Mouse (Mus musculus) forebrain, embryonic 11.5 days (tissue): Measurements from ENCODE around the gene Hrh3. TPM values are rescaled to one million over a fixed set of nuclear protein-coding genes. Genes with fewer than 3 reads are reported as not detected.

ENCODE experiments used
- ATAC-seq: fragments of 200-750 bp; cut with Nextera tagmentation; replicated peaks from 2 replicates; pipeline ENCODE4 v1.8.0; 2017; ENCODE audit warnings: moderate TSS enrichment; ENCODE audit not compliant: low FRiP score
- DNase-seq: peaks from one replicate; pipeline ENCODE4 v3.0.0-alpha.2; 2017; ENCODE audit warnings: low spot score
- H3K27ac ChIP-seq: fragments of 300-500 bp; sonication (generic); 2 replicates; pipeline ENCODE4 v1.5.1; 2014; ENCODE audit warnings: low read depth, low read length
- H3K27me3 ChIP-seq: fragments of 300-500 bp; sonication (generic); 2 replicates; pipeline ENCODE4 v1.6.1; 2014; ENCODE audit warnings: mild to moderate bottlenecking, low read length, mixed read lengths; ENCODE audit not compliant: control insufficient read depth, insufficient read depth
- H3K36me3 ChIP-seq: fragments of 300-500 bp; sonication (generic); 2 replicates; pipeline ENCODE4 v1.6.1; 2014; ENCODE audit warnings: mild to moderate bottlenecking, low read length, moderate library complexity, mixed read lengths; ENCODE audit not compliant: control insufficient read depth, insufficient read depth
- H3K4me1 ChIP-seq: fragments of 300-500 bp; sonication (generic); replicated peaks from 2 replicates; pipeline ENCODE4 v1.6.1; 2014; ENCODE audit warnings: low read length, mixed read lengths; ENCODE audit not compliant: control insufficient read depth, insufficient read depth
- H3K4me2 ChIP-seq: fragments of 300-500 bp; sonication (generic); 2 replicates; pipeline ENCODE4 v1.6.1; 2014; ENCODE audit warnings: low read depth, mild to moderate bottlenecking, low read length, moderate library complexity, mixed read lengths; ENCODE audit not compliant: severe bottlenecking
- H3K4me3 ChIP-seq: fragments of 300-500 bp; sonication (generic); 2 replicates; pipeline ENCODE4 v1.5.1; 2014; ENCODE audit warnings: low read depth, low read length
- H3K9ac ChIP-seq: fragments of 300-500 bp; sonication (generic); 2 replicates; pipeline ENCODE4 v1.6.1; 2014; ENCODE audit warnings: low read length
- H3K9me3 ChIP-seq: fragments of 300-500 bp; sonication (generic); 2 replicates; pipeline ENCODE4 v1.6.1; 2016; ENCODE audit warnings: low read length, mixed read lengths; ENCODE audit not compliant: control insufficient read depth
- WGBS: fragments of 180-500 bp; shearing (Covaris S2); extraction: QIAGEN DNeasy Blood & Tissue Kit; methylation state at CpG from one replicate; pipeline ENCODE4 v1.1.7; 2014; 5-methylcytosine and 5-hydroxymethylcytosine counted together
- polyA plus RNA-seq: library from polyadenylated mRNA; unstranded; fragments of >200 nt; fragmentation: Nextera tagmentation; extraction: Ambion mirVana; gene quantifications from 2 replicates; pipeline ENCODE4 v1.2.1, GENCODE M21; 2014

Gene Hrh3
- 0.95 and 1.1 TPM in 2 replicates for polyA plus RNA-seq

GRCm38 (mm10) chr2:180103978-180104658 is at the start of gene Hrh3:
Gene Hrh3, minus strand, starts transcription at chr2:180104488.
- under 1% methylated on average over 72 of the region's 87 CpGs for WGBS
- no peak within 1 kb of the TSS for H3K27ac ChIP-seq
- H3K9ac ChIP-seq, result peak within 1 kb of the TSS; percentile 59
- H3K27me3 ChIP-seq, result peaks cover 51% of the 10 kb centered on the region
- peak within 1 kb of the TSS; percentile 45 for H3K4me3 ChIP-seq
- H3K4me2 ChIP-seq, result peak within 1 kb of the TSS; percentile 81
- peaks cover 15% of the 10 kb centered on the region; the same call in 1 of the 2 replicates for H3K4me1 ChIP-seq
- no peaks in the 10 kb centered on the region for H3K36me3 ChIP-seq
- ATAC-seq, result peak; percentile 78
- H3K9me3 ChIP-seq, result no peaks in the 10 kb centered on the region
- peak; percentile 90 for DNase-seq

- Histone ChIP-seq H3K27ac (no peak overlapping the region), H3K4me2 (no peak overlapping the region), H3K9me3 (no peaks in the 10 kb centered on the region), H3K27me3 (no peaks in the 10 kb centered on the region), H3K36me3 (no peaks in the 10 kb centered on the region; the same call in 1 of the 2 replicates), H3K4me3 (no peak overlapping the region), H3K9ac (no peak overlapping the region), H3K4me1 (no peaks in the 10 kb centered on the region)
- WGBS, result 91% methylated on average over 9 of the region's 9 CpGs
- ATAC-seq, result no peak
- no peak for DNase-seq
These were observed 44.3 kb upstream of the Hrh3 start for GRCm38 (mm10) chr2:180148551-180148950.

DNA sequence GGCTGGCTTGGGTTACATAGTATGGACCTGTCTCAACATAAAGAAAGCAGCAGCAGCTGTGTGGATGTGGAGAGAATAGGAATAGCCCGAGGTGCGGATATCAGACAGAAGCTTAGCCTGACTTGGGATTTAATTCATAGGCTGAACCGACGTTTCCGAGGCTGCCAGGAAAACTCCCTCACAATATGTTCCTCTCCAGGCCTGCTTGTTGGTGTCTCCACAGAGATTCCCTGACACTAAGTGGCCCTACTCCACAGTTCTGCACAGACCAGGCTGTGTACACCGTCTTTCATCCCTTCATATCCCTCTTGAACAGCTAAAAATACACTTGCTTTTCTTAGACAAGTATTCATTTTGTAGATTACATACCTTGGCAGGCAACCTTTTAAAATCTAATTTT is 43.1 kb upstream of the Hrh3 start:
- H3K9me3 ChIP-seq, result no peaks in the 10 kb centered on the region
- no peak for ATAC-seq
- H3K27me3 ChIP-seq, result no peaks in the 10 kb centered on the region
- no peak for DNase-seq
- no peak overlapping the region for H3K4me3 ChIP-seq
- H3K27ac ChIP-seq, result no peak overlapping the region
- WGBS, result 89% methylated on average over 6 of the region's 6 CpGs
- no peak overlapping the region for H3K4me2 ChIP-seq
- H3K36me3 ChIP-seq, result no peaks in the 10 kb centered on the region; the same call in 1 of the 2 replicates
- no peaks in the 10 kb centered on the region for H3K4me1 ChIP-seq
- no peak overlapping the region for H3K9ac ChIP-seq

DNA sequence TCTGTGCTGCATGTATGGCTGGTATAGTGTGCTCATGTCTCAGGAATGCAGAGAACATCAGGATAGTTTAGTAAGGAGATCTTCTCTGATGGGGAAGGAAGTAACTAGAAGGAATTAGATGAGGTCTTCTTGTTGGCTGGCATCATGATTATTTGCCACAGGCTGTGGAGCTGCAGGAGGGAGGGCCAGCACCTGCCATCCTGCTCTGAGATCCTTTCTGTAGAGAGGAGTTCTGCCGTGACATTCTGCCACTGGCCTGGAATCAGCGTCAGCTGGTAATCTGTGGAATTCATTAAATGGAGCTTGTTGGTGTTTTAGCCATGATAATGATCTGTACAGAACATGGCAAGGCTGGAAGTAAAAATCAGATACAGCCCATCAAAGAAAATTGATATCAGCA is 41.8 kb upstream of the Hrh3 start:
- Histone ChIP-seq H3K4me3 (no peak overlapping the region), H3K9ac (no peak overlapping the region), H3K4me1 (no peaks in the 10 kb centered on the region), H3K36me3 (no peaks in the 10 kb centered on the region; the same call in 1 of the 2 replicates), H3K4me2 (no peak overlapping the region), H3K9me3 (no peaks in the 10 kb centered on the region), H3K27ac (no peak overlapping the region), H3K27me3 (no peaks in the 10 kb centered on the region)
- ATAC-seq, result no peak
- 91% methylated on average over 2 of the region's 2 CpGs for WGBS
- no peak for DNase-seq

- no peak overlapping the region for H3K4me3 ChIP-seq
- H3K4me1 ChIP-seq, result no peaks in the 10 kb centered on the region
- H3K36me3 ChIP-seq, result no peaks in the 10 kb centered on the region
- 85% methylated on average over 5 of the region's 5 CpGs for WGBS
- no peak overlapping the region for H3K4me2 ChIP-seq
- DNase-seq, result no peak
- ATAC-seq, result no peak
- no peaks in the 10 kb centered on the region for H3K27me3 ChIP-seq
- H3K27ac ChIP-seq, result no peak overlapping the region
- H3K9ac ChIP-seq, result no peak overlapping the region
- H3K9me3 ChIP-seq, result no peaks in the 10 kb centered on the region
These were observed 31.1 kb upstream of the Hrh3 start for GRCm38 (mm10) chr2:180135414-180135813.

GRCm38 (mm10) chr2:180133911-180134310 is 29.6 kb upstream of the Hrh3 start:
- H3K4me1 ChIP-seq, result no peaks in the 10 kb centered on the region
- 87% methylated on average over 3 of the region's 3 CpGs for WGBS
- H3K27me3 ChIP-seq, result no peaks in the 10 kb centered on the region
- H3K4me2 ChIP-seq, result no peak overlapping the region
- ATAC-seq (no peak), DNase-seq (no peak)
- no peak overlapping the region for H3K9ac ChIP-seq
- no peak overlapping the region for H3K4me3 ChIP-seq
- H3K36me3 ChIP-seq, result no peaks in the 10 kb centered on the region
- no peak overlapping the region for H3K27ac ChIP-seq
- no peaks in the 10 kb centered on the region for H3K9me3 ChIP-seq

DNA sequence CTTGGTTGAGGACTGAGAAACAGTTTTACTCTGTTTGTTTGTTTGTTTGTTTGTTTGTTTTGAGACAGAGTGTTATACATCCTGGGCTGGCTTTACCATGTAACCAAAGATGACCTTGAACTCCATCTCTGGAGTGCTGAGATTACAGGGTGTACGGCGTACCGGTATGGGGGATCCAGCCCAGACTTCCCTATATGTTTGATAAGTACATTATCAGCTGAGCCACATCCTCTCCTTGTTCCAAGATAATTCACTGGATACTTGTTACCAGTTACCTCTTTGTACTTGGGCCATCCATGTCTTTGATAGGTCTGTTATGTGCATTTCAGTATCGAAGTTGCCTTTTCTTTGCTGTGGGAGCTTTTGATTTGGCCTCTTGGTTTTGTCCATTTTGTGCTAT is 28.9 kb upstream of the Hrh3 start:
- Histone ChIP-seq H3K4me1 (no peaks in the 10 kb centered on the region), H3K36me3 (no peaks in the 10 kb centered on the region), H3K4me2 (no peak overlapping the region), H3K9me3 (no peaks in the 10 kb centered on the region), H3K27ac (no peak overlapping the region), H3K9ac (no peak overlapping the region), H3K27me3 (no peaks in the 10 kb centered on the region), H3K4me3 (no peak overlapping the region)
- no peak for ATAC-seq
- no peak for DNase-seq
- 95% methylated on average over 4 of the region's 4 CpGs for WGBS

GRCm38 (mm10) chr2:180127675-180128074 is 23.4 kb upstream of the Hrh3 start:
- no peak for DNase-seq
- no peak overlapping the region for H3K4me2 ChIP-seq
- peaks cover 3% of the 10 kb centered on the region; the same call in 1 of the 2 replicates for H3K4me1 ChIP-seq
- no peak overlapping the region for H3K4me3 ChIP-seq
- H3K27me3 ChIP-seq, result no peaks in the 10 kb centered on the region
- no peak overlapping the region for H3K9ac ChIP-seq
- H3K27ac ChIP-seq, result no peak overlapping the region
- WGBS, result 63% methylated on average over 1 of the region's 1 CpGs
- H3K9me3 ChIP-seq, result no peaks in the 10 kb centered on the region
- H3K36me3 ChIP-seq, result no peaks in the 10 kb centered on the region
- no peak for ATAC-seq

DNA sequence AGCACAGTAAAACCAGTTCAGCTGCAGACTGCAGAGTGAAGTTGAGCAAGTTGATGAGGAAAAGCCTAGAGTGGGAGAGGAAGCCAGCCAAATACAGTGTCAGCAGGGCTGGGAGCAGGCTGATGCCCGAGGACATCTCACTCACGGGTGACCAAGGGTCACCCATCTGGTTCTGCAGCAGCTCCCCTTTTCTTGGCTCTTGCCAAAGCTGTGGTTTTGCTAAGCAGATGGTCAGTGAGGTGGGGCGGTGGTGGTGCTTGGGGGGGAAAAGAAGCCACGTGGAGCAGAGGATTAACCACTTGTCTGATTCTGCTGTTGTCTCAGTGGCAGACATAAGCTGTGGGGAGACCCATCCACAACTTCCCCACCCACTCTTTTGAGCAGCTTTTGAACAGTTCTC is 21.9 kb upstream of the Hrh3 start:
- Histone ChIP-seq H3K4me3 (no peak overlapping the region), H3K27ac (no peak overlapping the region), H3K27me3 (no peaks in the 10 kb centered on the region), H3K36me3 (no peaks in the 10 kb centered on the region), H3K4me1 (peaks cover 3% of the 10 kb centered on the region; the same call in 1 of the 2 replicates), H3K9me3 (no peaks in the 10 kb centered on the region), H3K4me2 (no peak overlapping the region), H3K9ac (0 out of 2 replicates have a peak overlapping the region, but pooled peaks have one; percentile 3)
- ATAC-seq (no peak), DNase-seq (no peak)
- WGBS, result 16% methylated on average over 4 of the region's 4 CpGs
